Mouse (Mus musculus): ENCODE measurements around the gene AW011738. TPM values are rescaled to one million over a fixed set of nuclear protein-coding genes. Genes with fewer than 3 reads are reported as not detected.
A peak's percentile ranks its signal among the peaks of the same experiment; 100 is the strongest.

Gene AW011738
- polyA plus RNA-seq, 1 experiment: 6.8 TPM

DNA sequence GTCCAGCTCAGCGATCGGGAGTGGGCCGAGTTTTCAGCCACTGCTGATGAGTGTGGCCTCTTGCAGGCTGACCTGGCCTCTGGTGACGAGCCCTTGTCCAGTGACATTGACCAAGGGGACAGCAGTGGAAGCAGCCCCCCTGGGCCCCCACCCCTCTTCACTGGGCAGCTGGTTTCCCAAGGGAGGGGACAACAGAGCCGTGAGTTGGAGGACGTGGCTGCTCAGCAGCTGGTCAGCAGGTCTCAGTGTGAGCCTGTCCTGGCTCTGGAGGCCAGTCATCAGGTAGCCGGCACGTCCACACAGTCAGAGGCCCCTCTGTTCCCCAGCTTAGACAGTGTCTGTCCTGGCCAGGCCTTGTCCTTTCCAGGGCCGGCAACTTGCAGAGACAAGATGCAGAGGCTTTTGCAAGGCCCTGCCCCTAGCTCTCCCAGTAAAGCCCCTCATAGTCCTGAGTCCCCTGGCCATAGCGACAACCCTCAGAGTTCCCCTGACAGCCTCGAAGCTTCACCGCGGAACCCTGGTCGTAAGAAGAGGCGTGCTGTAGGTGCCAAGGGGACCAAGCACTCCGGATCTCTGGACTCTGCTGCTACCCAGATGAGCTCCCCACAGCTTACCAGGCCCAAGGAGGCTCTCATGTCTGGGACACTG lies 14.0 kb downstream of the AW011738 start:
- H3K4me3 ChIP-seq (replicated peaks; ENCODE audit: insufficient read depth, low read depth, low read length): no peak overlapping the region
- H3K27me3 ChIP-seq (ENCODE audit: control insufficient read depth, insufficient read depth, low read length): no peaks in the 10 kb centered on the region
- H3K27ac ChIP-seq (ENCODE audit: insufficient read depth, low read length): no peak overlapping the region
- WGBS: 52% methylated on average over 16 of the region's 16 CpGs
- H3K4me1 ChIP-seq (ENCODE audit: control insufficient read depth, insufficient read depth, low read length): peaks cover 16% of the 10 kb centered on the region
- no peak for DNase-seq
- TF ChIP-seq POLR2A (IDR thresholded peaks at IDR 0.05; ENCODE audit: borderline replicate concordance, insufficient read depth, low read length) (no peak), CTCF (IDR thresholded peaks at IDR 0.05; ENCODE audit: borderline replicate concordance, insufficient read depth, low read depth, low read length) (no peak)

DNA sequence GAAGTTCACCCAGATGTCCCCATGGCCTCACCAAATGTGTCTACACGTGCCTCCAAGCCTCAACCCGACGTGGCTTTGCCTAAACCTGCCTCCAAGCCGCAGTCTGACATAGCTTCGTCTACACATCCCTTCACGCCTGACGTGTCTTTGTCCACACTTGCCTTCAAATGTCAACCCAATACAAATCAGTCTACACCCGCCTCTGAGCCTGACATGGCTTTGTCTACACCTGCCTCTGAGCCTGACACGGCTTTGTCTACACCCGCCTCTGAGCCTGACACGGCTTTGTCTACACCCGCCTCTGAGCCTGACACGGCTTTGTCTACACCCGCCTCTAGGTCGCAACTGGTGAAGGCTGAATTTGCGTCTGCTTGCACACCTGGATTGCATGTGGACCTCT lies 14.7 kb downstream of the AW011738 start:
- no peaks in the 10 kb centered on the region for H3K27me3 ChIP-seq (ENCODE audit: control insufficient read depth, insufficient read depth, low read length)
- no peak for TF ChIP-seq CTCF (IDR thresholded peaks at IDR 0.05; ENCODE audit: borderline replicate concordance, insufficient read depth, low read depth, low read length)
- TF ChIP-seq POLR2A (IDR thresholded peaks at IDR 0.05; ENCODE audit: borderline replicate concordance, insufficient read depth, low read length): no peak
- H3K4me3 ChIP-seq (replicated peaks; ENCODE audit: insufficient read depth, low read depth, low read length): no peak overlapping the region
- H3K4me1 ChIP-seq (ENCODE audit: control insufficient read depth, insufficient read depth, low read length): peaks cover 16% of the 10 kb centered on the region
- no peak for DNase-seq
- 80% methylated on average over 16 of the region's 16 CpGs for WGBS
- no peak overlapping the region for H3K27ac ChIP-seq (ENCODE audit: insufficient read depth, low read length)

DNA sequence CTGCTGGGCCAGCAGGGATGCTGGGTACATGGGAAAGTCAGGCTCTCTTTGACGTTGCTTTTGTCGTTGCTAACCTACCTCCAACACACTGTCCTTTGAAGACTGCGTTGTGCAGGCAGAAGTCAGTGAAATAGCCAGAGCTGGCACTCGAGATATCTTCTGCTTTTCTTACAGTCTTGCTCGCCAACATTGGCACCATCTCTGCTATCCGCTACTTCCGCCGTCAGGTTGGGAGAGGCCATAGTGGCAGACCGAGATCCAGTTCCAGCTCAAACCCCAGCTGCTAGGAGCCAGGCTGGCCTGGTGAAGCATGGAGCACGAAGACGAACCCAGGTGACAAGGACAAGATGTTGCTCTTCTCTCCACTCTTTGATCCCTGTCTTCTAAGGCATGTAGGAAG lies 16.8 kb downstream of the AW011738 start:
- no peak for DNase-seq
- TF ChIP-seq POLR2A (IDR thresholded peaks at IDR 0.05; ENCODE audit: borderline replicate concordance, insufficient read depth, low read length): no peak
- no peak for TF ChIP-seq CTCF (IDR thresholded peaks at IDR 0.05; ENCODE audit: borderline replicate concordance, insufficient read depth, low read depth, low read length)
- 76% methylated on average over 11 of the region's 11 CpGs for WGBS
- Histone ChIP-seq H3K4me1 (ENCODE audit: control insufficient read depth, insufficient read depth, low read length) (peaks cover 16% of the 10 kb centered on the region), H3K27me3 (ENCODE audit: control insufficient read depth, insufficient read depth, low read length) (no peaks in the 10 kb centered on the region), H3K4me3 (replicated peaks; ENCODE audit: insufficient read depth, low read depth, low read length) (no peak overlapping the region), H3K27ac (ENCODE audit: insufficient read depth, low read length) (no peak overlapping the region)

DNA sequence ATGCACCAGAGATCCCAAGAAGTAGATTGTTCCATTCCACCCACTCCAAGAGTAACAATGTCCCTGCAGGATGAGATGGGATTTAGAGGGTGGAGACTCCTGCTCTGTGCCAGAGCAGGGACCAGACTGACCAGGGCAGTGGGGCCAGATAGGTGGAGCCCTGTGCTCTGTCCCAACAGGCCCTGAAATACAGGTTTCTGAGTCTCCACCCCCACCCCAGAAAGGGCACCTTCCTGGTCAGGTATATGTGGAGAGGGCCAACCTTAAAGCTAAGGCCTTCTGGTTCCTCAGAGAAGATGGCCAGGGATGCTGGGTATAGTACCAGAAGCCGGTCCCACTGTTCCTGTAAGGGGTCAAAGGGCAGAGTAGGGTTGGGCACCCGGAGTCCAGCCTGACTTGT lies 21.2 kb downstream of the AW011738 start:
- Histone ChIP-seq H3K4me3 (replicated peaks; ENCODE audit: insufficient read depth, low read depth, low read length) (no peak overlapping the region), H3K4me1 (ENCODE audit: control insufficient read depth, insufficient read depth, low read length) (peaks cover 5% of the 10 kb centered on the region; the same call in 1 of the 2 replicates), H3K27me3 (ENCODE audit: control insufficient read depth, insufficient read depth, low read length) (no peaks in the 10 kb centered on the region), H3K27ac (ENCODE audit: insufficient read depth, low read length) (no peak overlapping the region)
- no peak for DNase-seq
- TF ChIP-seq POLR2A (IDR thresholded peaks at IDR 0.05; ENCODE audit: borderline replicate concordance, insufficient read depth, low read length) (no peak), CTCF (IDR thresholded peaks at IDR 0.05; ENCODE audit: borderline replicate concordance, insufficient read depth, low read depth, low read length) (no peak)
- 91% methylated on average over 2 of the region's 2 CpGs for WGBS

DNA sequence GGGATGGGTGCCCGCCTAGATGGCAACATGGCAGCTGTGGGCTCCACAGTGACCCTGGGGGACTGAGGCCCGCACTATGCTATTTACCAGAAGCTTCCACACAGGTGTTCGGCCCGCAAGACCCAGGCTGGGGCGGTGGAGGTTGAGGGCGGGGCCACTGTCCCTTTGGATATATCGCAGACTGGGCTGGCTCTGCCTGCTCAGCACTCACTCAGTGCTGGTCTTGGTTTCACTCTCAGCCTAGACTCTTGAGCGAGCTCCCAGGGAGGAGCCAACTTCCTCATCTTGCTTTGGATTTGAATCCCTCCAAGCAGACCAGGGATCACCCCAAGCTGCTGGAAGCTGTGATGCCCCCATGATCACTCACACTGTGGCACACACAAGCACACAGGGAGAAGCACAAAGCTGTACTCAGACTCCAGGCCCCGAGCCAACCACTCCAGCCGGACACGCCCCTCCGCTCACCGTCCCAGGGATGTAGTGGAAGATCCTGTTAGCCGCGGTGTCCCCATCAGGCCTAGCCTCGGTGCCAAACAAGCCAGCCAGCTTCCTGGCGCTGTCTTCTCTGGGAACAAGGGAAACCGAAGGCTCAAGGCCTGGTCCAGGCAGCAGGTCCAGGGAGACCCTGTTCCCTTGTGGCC lies 24.8 kb downstream of the AW011738 start:
- TF ChIP-seq POLR2A (IDR thresholded peaks at IDR 0.05; ENCODE audit: borderline replicate concordance, insufficient read depth, low read length) (no peak), CTCF (IDR thresholded peaks at IDR 0.05; ENCODE audit: borderline replicate concordance, insufficient read depth, low read depth, low read length) (no peak)
- WGBS: 26% methylated on average over 18 of the region's 18 CpGs

DNA sequence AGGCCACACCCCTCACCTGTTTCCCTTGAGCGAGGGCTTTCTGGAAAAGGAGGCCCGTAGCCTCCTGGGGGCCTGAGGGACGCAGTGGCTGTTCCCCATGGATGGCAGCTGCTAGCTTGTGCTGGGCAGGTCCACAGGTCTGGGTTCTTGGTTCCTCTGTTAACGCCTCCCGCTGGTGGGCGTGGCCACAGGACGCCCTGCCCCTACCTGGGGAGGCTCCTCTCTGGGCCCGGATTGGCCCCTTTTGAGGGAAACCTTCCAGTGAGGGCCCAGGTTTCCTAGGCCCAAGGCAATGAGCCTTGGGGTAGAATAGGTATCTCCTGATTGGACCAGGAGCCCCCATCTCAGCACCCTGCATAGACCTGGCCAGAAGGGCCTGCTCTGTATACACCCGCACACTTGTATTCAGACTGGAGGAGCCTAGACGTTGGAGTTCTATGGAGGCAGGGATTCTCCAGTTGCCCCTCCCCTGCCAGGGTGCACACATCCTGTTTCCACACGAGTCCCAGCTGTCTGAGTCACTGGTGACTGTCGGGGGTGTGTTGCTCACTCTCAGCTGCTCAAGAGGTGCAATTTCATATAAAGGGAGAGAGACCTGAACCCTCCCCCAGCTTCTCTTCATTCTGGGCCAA lies 25.4 kb downstream of the AW011738 start:
- Histone ChIP-seq H3K27ac (ENCODE audit: insufficient read depth, low read length) (no peak overlapping the region), H3K27me3 (ENCODE audit: control insufficient read depth, insufficient read depth, low read length) (no peaks in the 10 kb centered on the region), H3K4me1 (ENCODE audit: control insufficient read depth, insufficient read depth, low read length) (peaks cover 5% of the 10 kb centered on the region; the same call in 1 of the 2 replicates), H3K4me3 (replicated peaks; ENCODE audit: insufficient read depth, low read depth, low read length) (no peak overlapping the region)
- DNase-seq: no peak
- 29% methylated on average over 12 of the region's 12 CpGs for WGBS
- TF ChIP-seq POLR2A (IDR thresholded peaks at IDR 0.05; ENCODE audit: borderline replicate concordance, insufficient read depth, low read length) (no peak), CTCF (IDR thresholded peaks at IDR 0.05; ENCODE audit: borderline replicate concordance, insufficient read depth, low read depth, low read length) (no peak)

More for the DNA sequence above, 24.8 kb downstream of the AW011738 start:
- H3K4me1 ChIP-seq (ENCODE audit: control insufficient read depth, insufficient read depth, low read length): peaks cover 5% of the 10 kb centered on the region; the same call in 1 of the 2 replicates
- no peak overlapping the region for H3K4me3 ChIP-seq (replicated peaks; ENCODE audit: insufficient read depth, low read depth, low read length)
- H3K27me3 ChIP-seq (ENCODE audit: control insufficient read depth, insufficient read depth, low read length): no peaks in the 10 kb centered on the region
- no peak overlapping the region for H3K27ac ChIP-seq (ENCODE audit: insufficient read depth, low read length)
- no peak for DNase-seq

DNA sequence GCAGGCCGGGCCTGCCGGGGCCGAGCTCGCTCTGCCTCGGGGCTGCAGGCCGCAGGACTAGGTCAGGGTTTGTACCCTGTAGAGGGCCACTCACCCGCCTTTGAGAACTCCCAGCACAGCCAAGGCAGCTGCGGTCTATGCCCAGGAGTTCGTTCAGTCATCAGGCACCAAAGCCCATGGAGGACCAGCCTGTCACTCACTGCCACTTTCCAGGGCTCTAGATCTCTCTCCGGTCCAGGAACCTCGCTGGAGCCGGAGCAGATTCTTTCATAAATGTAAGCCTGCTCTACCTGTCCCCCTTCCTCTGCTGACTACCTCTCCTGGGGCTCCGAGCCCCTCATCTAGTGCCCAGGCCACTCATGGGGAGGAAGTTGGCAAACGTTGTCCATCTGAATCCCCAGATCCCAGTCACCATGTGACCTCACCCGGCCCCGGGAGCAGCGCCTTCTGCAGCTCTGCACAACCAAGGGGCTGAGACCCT lies 31.0 kb downstream of the AW011738 start:
- DNase-seq: peak; percentile 56 to 61
- Histone ChIP-seq H3K4me3 (replicated peaks; ENCODE audit: insufficient read depth, low read depth, low read length) (peak overlapping the region; percentile 81), H3K27me3 (ENCODE audit: control insufficient read depth, insufficient read depth, low read length) (no peaks in the 10 kb centered on the region), H3K27ac (ENCODE audit: insufficient read depth, low read length) (peak overlapping the region; percentile 25; the same call in 1 of the 2 replicates), H3K4me1 (ENCODE audit: control insufficient read depth, insufficient read depth, low read length) (peaks cover 3% of the 10 kb centered on the region; the same call in 1 of the 2 replicates)
- TF ChIP-seq CTCF (IDR thresholded peaks at IDR 0.05; ENCODE audit: borderline replicate concordance, insufficient read depth, low read depth, low read length) (no peak), POLR2A (IDR thresholded peaks at IDR 0.05; ENCODE audit: borderline replicate concordance, insufficient read depth, low read length) (no peak)
- WGBS: under 1% methylated on average over 17 of the region's 17 CpGs

Measured in cerebellum, adult 2 months (tissue).